Mouse (Mus musculus) liver, postnatal 0 days (tissue): ENCODE measurements around the gene Nupr1. TPM values are rescaled to one million over a fixed set of nuclear protein-coding genes. Genes with fewer than 3 reads are reported as not detected.
A peak's percentile ranks its signal among the peaks of the same experiment; 100 is the strongest.

Source experiments
- ATAC-seq: fragments of 200-750 bp; cut with Nextera tagmentation; 2 replicates; pipeline ENCODE4 v1.8.0; 2017; ENCODE audit warnings: mild to moderate bottlenecking, moderate library complexity
- DNase-seq: peaks from one replicate; pipeline ENCODE4 v3.0.0-alpha.2; 2016
- H3K27ac ChIP-seq: fragments of 300-500 bp; sonication (generic); 2 replicates; pipeline ENCODE4 v1.5.1; 2014; ENCODE audit warnings: antibody characterized with exemption, moderate library complexity, mild to moderate bottlenecking, low read depth
- H3K27me3 ChIP-seq: fragments of 300-500 bp; sonication (generic); 2 replicates; pipeline ENCODE4 v1.6.1; 2014; ENCODE audit warnings: low read length, control low read depth, mixed read lengths; ENCODE audit not compliant: insufficient read depth
- H3K36me3 ChIP-seq: fragments of 300-500 bp; sonication (generic); replicated peaks from 2 replicates; pipeline ENCODE4 v1.6.1; 2014; ENCODE audit warnings: mild to moderate bottlenecking, control low read depth, low read length, moderate library complexity, mixed read lengths; ENCODE audit not compliant: insufficient read depth
- H3K4me1 ChIP-seq: fragments of 300-500 bp; sonication (generic); 2 replicates; pipeline ENCODE4 v1.6.1; 2014; ENCODE audit warnings: antibody characterized with exemption, mild to moderate bottlenecking, control low read depth; ENCODE audit not compliant: insufficient read depth
- H3K4me2 ChIP-seq: fragments of 300-500 bp; sonication (generic); 2 replicates; pipeline ENCODE4 v1.6.1; 2014; ENCODE audit warnings: low read depth, mild to moderate bottlenecking, low read length, moderate library complexity, mixed read lengths
- H3K4me3 ChIP-seq: fragments of 300-500 bp; sonication (generic); 2 replicates; pipeline ENCODE4 v1.5.1; 2014; ENCODE audit warnings: low read depth, low read length
- H3K9ac ChIP-seq: fragments of 300-500 bp; sonication (generic); replicated peaks from 2 replicates; pipeline ENCODE4 v1.6.1; 2014; ENCODE audit warnings: mild to moderate bottlenecking, moderate library complexity
- H3K9me3 ChIP-seq: fragments of 300-500 bp; sonication (generic); 2 replicates; pipeline ENCODE4 v1.6.1; 2016; ENCODE audit warnings: mild to moderate bottlenecking, control low read depth, low read length, mixed read lengths
- CTCF ChIP-seq: sonication (generic); IDR thresholded peaks from 2 replicates; pipeline ENCODE4 v1.5.1; 2016; ENCODE audit warnings: antibody characterized with exemption, low read depth
- EP300 ChIP-seq: IDR thresholded peaks from 2 replicates; pipeline ENCODE4 v1.6.1; 2016; ENCODE audit warnings: antibody characterized with exemption, low read depth, mild to moderate bottlenecking
- WGBS: fragments of 180-500 bp; shearing (Covaris S2); extraction: QIAGEN DNeasy Blood & Tissue Kit; methylation state at CpG from one replicate; pipeline ENCODE4 v1.1.7; 2014; ENCODE audit not compliant: insufficient replicate concordance; 5-methylcytosine and 5-hydroxymethylcytosine counted together
- polyA plus RNA-seq: library from polyadenylated mRNA; unstranded; fragments of >200 nt; fragmentation: Nextera tagmentation; extraction: Ambion mirVana; gene quantifications from 2 replicates; pipeline ENCODE4 v1.2.1, GENCODE M21; 2015

The Nupr1 gene
- polyA plus RNA-seq, 1 experiment from 2014 or later: 4.5 TPM

DNA sequence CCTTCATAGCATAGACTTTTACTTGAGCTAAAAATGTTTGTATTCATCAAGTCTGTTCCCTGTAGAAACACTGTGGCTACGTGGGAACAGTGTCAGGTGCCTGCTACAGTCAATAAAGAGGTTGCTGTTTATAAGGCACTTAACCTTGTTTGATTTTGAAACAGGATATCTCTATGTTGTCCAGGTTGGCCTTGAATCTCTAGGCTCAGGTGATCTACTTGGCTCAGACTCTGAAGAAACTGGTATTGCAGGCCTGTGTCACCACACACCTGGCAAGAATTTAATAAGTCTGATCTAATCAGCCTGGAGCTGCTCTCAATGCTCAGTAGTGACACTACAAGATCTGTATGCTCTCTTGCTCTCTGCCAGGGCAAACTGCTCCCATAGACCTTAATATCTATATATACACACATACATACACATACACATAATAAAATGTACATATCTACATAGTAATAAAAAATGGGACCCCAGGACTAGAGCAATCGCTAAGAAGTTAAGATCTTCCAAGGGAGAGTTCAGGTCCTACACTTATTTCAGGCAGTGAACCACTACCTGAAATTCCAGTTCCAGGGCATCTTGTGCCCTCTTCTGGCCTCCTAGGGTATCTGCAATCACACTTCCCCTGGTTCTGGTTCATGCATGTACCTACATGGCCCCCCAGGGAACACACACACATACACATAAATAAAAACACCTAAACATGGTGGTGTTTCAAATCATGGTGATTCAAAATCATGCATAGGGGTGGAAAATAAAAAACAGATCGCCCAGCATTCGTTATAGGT is 6.3 kb upstream of the Nupr1 start:
- H3K27ac ChIP-seq: 0 out of 2 replicates have a peak overlapping the region, but pooled peaks have one; percentile 13
- peak; percentile 64 for ATAC-seq
- no peaks in the 10 kb centered on the region for H3K27me3 ChIP-seq
- 11% methylated on average over 4 of the region's 4 CpGs for WGBS
- TF ChIP-seq CTCF (peak; percentile 86), EP300 (no peak)
- H3K36me3 ChIP-seq: no peaks in the 10 kb centered on the region
- H3K4me2 ChIP-seq: no peak overlapping the region
- H3K9ac ChIP-seq: no peak overlapping the region
- H3K4me1 ChIP-seq: no peaks in the 10 kb centered on the region
- DNase-seq: peak; percentile 43
- no peak overlapping the region for H3K4me3 ChIP-seq
- H3K9me3 ChIP-seq: no peaks in the 10 kb centered on the region

DNA sequence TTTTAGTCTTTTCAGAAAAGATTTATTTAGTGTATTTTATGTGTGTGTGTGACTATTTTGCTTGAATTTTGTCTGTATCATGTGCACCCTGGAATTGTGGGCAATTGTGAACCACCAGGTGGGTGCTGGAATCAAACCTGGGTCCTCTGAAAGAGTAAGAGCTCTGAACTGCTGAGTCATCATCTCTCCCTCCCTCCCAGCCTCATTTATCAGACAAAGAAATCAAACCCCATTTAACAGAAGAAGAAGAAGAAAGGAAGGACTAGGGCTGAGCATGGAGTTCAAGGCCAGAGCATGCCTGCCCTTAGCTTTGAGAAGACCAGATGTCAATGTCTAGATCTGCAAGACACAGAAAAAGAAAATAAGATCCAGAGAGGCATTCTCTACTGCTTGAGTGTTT is 4.7 kb upstream of the Nupr1 start:
- H3K4me2 ChIP-seq: no peak overlapping the region
- no peak for DNase-seq
- ATAC-seq: no peak
- no peaks in the 10 kb centered on the region for H3K36me3 ChIP-seq
- no peak overlapping the region for H3K9ac ChIP-seq
- H3K4me3 ChIP-seq: no peak overlapping the region
- TF ChIP-seq EP300 (no peak), CTCF (no peak)
- H3K9me3 ChIP-seq: no peaks in the 10 kb centered on the region
- H3K27me3 ChIP-seq: no peaks in the 10 kb centered on the region
- H3K4me1 ChIP-seq: no peaks in the 10 kb centered on the region
- no peak overlapping the region for H3K27ac ChIP-seq

GRCm38 (mm10) chr7:126632478-126632877 is 1.8 kb upstream of the Nupr1 start:
- no peak overlapping the region for H3K4me2 ChIP-seq
- TF ChIP-seq EP300 (no peak), CTCF (no peak)
- H3K4me1 ChIP-seq: no peaks in the 10 kb centered on the region; the same call in 1 of the 2 replicates
- no peak overlapping the region for H3K4me3 ChIP-seq
- no peaks in the 10 kb centered on the region for H3K9me3 ChIP-seq
- 49% methylated on average over 2 of the region's 2 CpGs for WGBS
- H3K9ac ChIP-seq: no peak overlapping the region
- DNase-seq: no peak
- ATAC-seq: no peak
- H3K36me3 ChIP-seq: no peaks in the 10 kb centered on the region
- no peak overlapping the region for H3K27ac ChIP-seq
- no peaks in the 10 kb centered on the region for H3K27me3 ChIP-seq

- H3K9me3 ChIP-seq: no peaks in the 10 kb centered on the region
- H3K4me3 ChIP-seq: no peak overlapping the region
- no peaks in the 10 kb centered on the region for H3K27me3 ChIP-seq
- WGBS: 35% methylated on average over 3 of the region's 3 CpGs
- peaks cover 10% of the 10 kb centered on the region; the same call in 1 of the 2 replicates for H3K4me1 ChIP-seq
- H3K4me2 ChIP-seq: no peak overlapping the region
- ATAC-seq (no peak), DNase-seq (no peak)
- no peak overlapping the region for H3K9ac ChIP-seq
- H3K36me3 ChIP-seq: no peaks in the 10 kb centered on the region
- H3K27ac ChIP-seq: no peak overlapping the region
- TF ChIP-seq CTCF (no peak), EP300 (no peak)
These were observed 746 bp downstream of the Nupr1 start for GRCm38 (mm10) chr7:126629915-126630314.

GRCm38 (mm10) chr7:126628111-126628510 is 2.5 kb downstream of the Nupr1 start:
- no peak overlapping the region for H3K9ac ChIP-seq
- no peaks in the 10 kb centered on the region for H3K9me3 ChIP-seq
- no peak overlapping the region for H3K4me3 ChIP-seq
- no peak overlapping the region for H3K4me2 ChIP-seq
- 67% methylated on average over 6 of the region's 6 CpGs for WGBS
- H3K4me1 ChIP-seq: peaks cover 17% of the 10 kb centered on the region; the same call in 1 of the 2 replicates
- no peaks in the 10 kb centered on the region for H3K27me3 ChIP-seq
- H3K27ac ChIP-seq: no peak overlapping the region
- TF ChIP-seq CTCF (no peak), EP300 (no peak)
- no peak for ATAC-seq
- no peaks in the 10 kb centered on the region for H3K36me3 ChIP-seq
- DNase-seq: no peak

GRCm38 (mm10) chr7:126625807-126626600 is 4.7 kb downstream of the Nupr1 start:
- Histone ChIP-seq H3K4me1 (peaks cover 21% of the 10 kb centered on the region; the same call in 1 of the 2 replicates), H3K9ac (peak overlapping the region; percentile 30; the same call in 1 of the 2 replicates), H3K4me3 (no peak overlapping the region), H3K27ac (0 out of 2 replicates have a peak overlapping the region, but pooled peaks have one; percentile 18), H3K9me3 (no peaks in the 10 kb centered on the region), H3K36me3 (0 out of 2 replicates have a peak, but pooled peaks cover 2% of the 10 kb centered on the region), H3K4me2 (peak overlapping the region; percentile 54), H3K27me3 (no peaks in the 10 kb centered on the region)
- WGBS: 74% methylated on average over 3 of the region's 3 CpGs
- TF ChIP-seq EP300: no peak
- no peak for TF ChIP-seq CTCF
- ATAC-seq: no peak; the same call in 1 of the 2 replicates
- no peak for DNase-seq
